Mouse (Mus musculus): ENCODE data around the gene Mcu.

Mcu gene

GRCm38 (mm10) chr10:59537579-59537978 is 78.9 kb downstream of the Mcu start:
- DNase-seq (ENCODE audit: low spot score) = no peak

DNA sequence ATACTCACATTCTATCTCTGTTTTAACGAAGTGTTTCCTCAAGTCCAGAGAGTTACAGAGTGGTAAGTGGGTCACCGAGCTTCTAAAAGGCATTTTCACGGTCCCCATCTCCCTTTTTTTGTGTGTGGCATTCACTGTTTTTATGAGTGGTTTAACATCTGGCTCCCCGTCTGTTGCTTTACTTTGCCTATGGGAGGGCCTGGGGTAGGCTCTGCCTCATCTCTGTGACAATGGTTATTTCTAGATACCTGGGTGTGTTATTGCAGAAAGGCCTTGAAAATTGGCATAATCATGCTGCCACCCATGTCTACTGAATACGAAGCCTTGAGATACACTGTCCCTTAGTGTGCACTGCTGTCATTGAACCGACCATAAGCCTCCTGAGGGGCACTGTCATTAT is 84.2 kb downstream of the Mcu start:
- no peak for DNase-seq (ENCODE audit: low spot score)

GRCm38 (mm10) chr10:59527819-59528218 is 88.7 kb downstream of the Mcu start:
- no peak for DNase-seq (ENCODE audit: low spot score)

DNA sequence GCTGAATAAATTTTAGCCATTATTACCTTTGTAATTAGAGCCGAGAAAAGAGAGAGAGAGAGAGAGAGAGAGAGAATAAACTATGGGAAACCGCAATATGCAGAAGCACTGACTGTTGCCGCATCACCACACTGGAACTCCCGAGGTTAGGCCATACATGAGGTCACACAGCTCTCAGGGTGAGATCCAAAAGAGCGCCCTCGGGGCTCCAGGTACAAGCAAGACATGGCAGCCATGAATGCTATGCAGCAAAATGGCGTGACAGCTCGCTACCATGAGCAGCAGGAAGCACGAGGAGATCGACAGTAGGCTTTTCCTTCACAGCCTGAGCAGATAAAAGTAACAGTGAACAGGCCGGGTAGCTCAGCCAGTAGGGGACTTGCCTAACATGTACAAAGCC is 89.2 kb downstream of the Mcu start:
- DNase-seq (ENCODE audit: low spot score) = no peak

- no peak for DNase-seq (ENCODE audit: low spot score)
Measured at GRCm38 (mm10) chr10:59524675-59525074, 91.8 kb downstream of the Mcu start.

GRCm38 (mm10) chr10:59523826-59524331 is 92.6 kb downstream of the Mcu start:
- no peak for DNase-seq (ENCODE audit: low spot score)

GRCm38 (mm10) chr10:59520701-59521100 is 95.8 kb downstream of the Mcu start:
- no peak for DNase-seq (ENCODE audit: low spot score)

- no peak for DNase-seq (ENCODE audit: low spot score)
Measured at GRCm38 (mm10) chr10:59519411-59519810, 97.1 kb downstream of the Mcu start.

DNA sequence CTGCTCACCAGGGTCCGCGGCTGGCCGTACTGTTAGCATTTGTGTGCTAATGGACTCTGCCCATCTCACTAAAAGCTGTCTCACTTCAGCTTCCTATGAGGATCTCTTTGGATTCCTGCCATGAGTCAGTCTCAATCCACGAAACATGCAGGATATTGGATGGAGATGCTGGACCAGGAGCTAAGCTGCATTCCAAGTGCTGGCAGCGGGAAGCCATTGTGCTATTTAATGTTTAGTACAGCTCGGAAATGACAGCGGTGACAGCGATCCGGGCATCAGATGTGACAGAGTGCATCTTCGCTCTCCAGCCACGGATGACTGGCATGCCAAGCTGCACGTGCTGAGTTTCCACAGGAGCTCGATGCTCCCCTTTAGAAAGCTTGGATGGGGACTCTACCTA is 99.3 kb downstream of the Mcu start:
- no peak for DNase-seq (ENCODE audit: low spot score)

DNA sequence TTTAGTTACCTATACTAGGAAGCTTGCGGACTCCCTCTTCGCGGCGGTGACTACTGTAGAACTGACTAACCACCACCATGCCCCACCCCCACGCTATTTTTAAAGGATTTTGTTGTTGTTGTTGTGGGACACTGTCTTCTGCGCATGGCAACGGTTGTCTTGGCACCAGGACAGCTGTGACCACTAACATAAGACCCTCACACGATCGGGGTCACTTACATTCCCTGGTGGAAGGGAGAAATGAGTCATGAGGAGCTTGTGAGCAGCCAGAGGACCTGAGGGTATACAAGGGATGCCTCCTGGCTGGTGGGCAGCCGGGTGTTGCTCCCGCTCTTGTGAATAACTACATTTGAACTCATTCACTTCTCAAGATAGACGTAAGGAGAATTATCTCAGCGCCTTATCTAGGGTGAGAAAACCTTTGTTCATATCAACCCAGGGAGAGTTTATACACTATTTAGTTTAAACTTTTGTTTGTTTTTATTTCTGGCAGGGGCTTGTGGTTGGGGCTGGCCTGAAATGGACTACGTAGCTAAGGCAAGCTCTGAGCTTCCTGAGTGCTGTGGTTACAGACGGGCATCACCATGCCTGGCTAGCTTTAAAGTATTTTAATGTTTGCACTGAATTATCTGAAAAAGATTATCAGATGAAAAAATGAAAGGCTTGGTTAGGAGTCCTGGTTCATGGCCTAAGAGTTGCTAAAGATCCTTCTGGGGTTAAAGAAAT is 101.6 kb downstream of the Mcu start:
- DNase-seq (ENCODE audit: low spot score) = no peak

- DNase-seq (ENCODE audit: low spot score) = no peak
Measured at GRCm38 (mm10) chr10:59512173-59512572, 104.3 kb downstream of the Mcu start.

- DNase-seq (ENCODE audit: low spot score) = no peak
Measured at GRCm38 (mm10) chr10:59511427-59511963, 105.0 kb downstream of the Mcu start.

DNA sequence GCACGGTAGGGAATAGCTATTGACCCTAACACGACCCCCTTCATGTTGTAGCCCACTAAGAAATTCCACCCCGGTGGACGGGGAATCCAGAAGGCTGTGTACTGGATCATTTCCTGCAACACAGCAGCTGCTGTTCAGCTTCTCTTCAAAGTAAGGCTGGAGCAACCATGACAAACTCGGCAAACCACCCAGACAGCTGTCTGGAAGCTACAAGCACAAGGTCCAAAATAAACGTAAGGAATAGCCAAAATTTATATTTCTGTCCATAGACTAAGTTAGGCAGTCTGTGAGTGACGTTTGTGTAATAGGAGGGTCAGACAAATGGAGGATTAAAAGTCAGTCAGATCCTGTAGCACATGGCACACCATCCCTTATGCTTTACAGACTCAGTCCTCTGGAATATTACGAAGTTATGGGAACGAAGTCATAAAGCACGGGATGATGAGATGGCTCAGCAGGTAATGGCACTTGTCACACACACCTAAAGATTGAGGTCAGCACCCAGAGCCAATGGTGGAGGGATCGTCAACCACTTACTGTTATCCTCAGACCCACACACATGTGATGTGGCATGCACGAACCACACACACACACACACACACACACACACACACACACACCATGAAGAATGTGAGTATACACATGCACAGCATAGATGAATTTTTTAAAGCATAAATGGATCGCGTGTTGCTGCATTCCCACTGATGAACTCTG is 105.6 kb downstream of the Mcu start:
- no peak for DNase-seq (ENCODE audit: low spot score)

- DNase-seq (ENCODE audit: low spot score) = no peak
Measured at GRCm38 (mm10) chr10:59509197-59509596, 107.3 kb downstream of the Mcu start.

DNA sequence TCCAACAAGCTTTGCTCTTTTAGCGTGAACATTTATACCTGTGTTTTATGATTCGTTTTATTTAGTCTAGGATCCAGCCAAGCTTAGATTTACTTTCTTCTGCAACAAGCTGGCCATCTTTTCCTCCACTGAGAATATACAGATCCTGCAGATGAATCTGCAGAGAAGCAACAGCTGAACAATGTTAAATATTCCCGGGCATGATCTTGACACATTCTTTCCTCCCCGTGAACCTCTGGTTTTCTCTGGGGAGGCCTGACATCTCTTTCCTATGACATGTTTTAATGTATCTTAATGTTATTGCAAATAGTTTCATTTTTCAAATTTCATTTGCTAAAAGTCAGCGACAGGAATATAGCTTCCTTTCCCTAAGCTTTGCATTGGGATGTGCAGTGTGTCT is 109.8 kb downstream of the Mcu start:
- DNase-seq (ENCODE audit: low spot score) = no peak

DNA sequence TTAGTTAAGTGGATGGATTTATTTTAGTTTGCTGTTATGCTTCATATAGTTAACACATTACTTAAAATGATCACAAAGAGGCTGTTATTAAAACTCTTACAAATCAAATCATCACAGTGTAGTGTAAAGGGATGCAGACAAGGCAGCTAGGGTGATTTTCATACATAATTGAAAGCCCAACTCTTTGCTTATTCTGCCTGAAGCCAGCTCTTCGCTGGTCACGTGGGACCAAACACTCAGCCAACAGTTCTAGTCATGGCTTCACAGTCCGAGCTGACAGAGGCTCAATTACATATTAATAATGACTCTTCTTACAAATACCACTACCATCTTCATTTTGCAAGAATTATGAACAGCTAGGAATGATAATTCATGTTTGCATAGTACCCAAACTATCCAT is 112.2 kb downstream of the Mcu start:
- DNase-seq (ENCODE audit: low spot score) = no peak

DNA sequence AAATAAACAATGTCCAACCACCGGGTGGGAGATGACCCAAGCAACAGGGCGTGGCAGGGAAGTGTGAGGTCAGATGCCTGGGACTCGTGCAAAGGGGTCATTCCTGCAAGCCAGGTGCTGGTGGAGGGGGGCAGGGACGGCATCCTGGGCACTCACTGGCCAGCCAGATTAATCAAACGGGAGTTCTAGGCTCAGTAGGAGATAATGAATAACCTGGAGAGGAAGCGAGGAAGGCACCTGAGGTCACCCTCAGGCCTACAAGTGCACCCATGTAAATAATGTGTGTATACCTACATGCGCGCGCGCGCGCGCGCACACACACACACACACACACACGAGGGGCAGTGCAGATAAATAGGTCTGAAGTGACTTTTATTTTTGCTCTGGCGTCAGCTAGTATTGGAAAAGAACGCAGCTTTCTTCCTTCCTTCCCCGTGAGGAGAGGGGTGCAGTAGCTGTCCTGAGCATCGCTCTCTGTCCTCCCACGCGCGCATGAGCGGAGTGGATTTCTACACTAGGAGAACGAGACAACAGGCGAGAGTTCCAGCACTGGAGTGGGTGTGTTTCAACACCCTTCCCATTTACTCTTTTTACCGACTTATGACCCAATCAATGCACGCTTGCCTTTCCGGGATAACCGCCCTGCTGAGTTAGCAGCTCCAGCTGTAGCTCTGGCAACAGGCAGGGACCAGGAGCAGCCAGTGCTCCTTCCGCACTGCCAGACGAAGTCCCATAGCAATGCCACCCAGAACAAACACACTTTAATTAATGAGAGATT is 112.9 kb downstream of the Mcu start:
- no peak for DNase-seq (ENCODE audit: low spot score)

DNA sequence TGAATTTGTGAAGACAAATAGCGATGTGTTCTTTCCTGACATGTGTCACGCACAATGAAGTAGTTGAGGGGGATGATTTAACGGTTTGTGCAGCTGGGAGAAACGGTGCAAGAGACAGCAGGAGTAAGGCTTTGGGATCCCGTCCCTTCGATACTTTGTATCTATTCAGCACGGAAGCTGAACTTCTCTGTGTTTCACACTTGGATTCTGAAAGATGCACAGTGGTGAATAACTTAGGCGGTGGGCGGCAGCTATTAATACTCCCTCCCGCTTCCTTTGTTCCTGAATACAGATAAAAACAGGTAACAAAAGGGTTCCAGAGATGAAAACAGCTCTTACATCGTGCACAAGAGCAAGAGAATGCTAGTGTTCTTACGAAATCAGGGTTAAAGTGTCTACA is 114.1 kb downstream of the Mcu start:
- no peak for DNase-seq (ENCODE audit: low spot score)

GRCm38 (mm10) chr10:59501761-59502160 is 114.7 kb downstream of the Mcu start:
- DNase-seq (ENCODE audit: low spot score) = no peak

- DNase-seq (ENCODE audit: low spot score) = no peak
Measured at GRCm38 (mm10) chr10:59500225-59500624, 116.3 kb downstream of the Mcu start.

DNA sequence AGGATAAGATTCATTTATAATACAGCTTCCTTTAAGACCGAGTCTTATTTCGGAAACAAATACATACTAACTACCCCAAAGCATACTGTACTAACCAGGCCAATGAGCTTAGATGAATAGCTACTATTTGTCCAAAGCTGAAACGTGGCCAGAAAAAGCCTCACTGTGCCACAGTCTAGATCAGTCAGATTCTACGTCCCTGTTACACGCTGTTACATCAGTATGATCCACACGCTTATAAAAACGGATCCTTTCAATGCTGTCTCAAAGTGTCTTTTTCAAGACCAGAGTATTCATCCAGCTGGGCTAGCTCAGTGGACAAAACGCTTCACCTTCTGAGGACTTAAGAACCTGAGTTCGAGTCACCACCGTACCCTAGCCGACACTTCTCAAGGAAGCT is 119.5 kb downstream of the Mcu start:
- no peak for DNase-seq (ENCODE audit: low spot score)

DNA sequence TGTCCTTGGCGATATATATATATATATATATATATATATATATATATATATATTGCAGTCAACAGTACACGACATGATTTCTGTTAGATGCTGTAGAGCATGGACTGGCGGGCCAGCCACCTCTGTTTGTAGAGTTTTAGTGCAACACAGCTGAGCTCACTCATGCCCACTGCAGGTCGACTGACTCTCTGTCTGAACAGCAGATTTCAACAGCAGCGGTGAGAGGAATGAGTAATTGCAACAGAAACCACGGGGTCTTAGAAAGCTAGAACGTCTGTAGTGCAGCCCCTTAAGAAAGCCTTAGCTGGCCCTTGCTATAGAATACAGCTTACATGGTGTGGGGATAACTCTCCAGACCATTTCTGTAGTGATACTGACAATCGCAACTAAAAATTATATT is 121.6 kb downstream of the Mcu start:
- no peak for DNase-seq (ENCODE audit: low spot score)

DNA sequence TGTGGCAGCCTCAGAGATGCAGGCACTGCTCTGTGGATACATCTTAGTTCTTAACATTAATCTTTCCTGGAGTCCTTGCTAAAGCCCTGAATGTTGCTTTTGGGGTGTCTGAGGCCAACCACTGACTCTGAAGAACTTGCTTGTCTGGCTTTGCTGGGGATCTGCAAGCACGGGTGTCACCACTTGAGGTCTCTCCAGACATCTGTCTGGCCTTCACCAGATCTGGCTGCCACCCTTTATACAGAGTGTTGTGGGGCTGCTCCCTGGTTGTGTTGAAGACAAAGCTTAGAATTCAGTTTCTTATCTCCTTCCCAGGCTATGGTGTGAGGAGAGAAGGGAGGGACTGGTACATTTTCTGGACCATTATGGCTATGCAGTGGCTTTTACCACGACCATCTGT is 122.4 kb downstream of the Mcu start:
- DNase-seq (ENCODE audit: low spot score) = no peak
